Mouse (Mus musculus) small intestine, adult 2 months (tissue): ENCODE measurements around the gene Galk2.

ENCODE experiments used
- CTCF ChIP-seq: fragments of 200-500 bp; IDR thresholded peaks from 2 replicates; pipeline ENCODE4 v1.5.1; 2012; ENCODE audit warnings: low read depth, mild to moderate bottlenecking, control low read depth, inconsistent platforms, low read length, moderate library complexity, mixed read lengths; ENCODE audit not compliant: insufficient replicate concordance, insufficient read length; ENCODE audit errors: extremely low read depth
- POLR2A ChIP-seq: fragments of 200-500 bp; IDR thresholded peaks from 2 replicates; pipeline ENCODE4 v1.6.1; 2012; ENCODE audit warnings: low read depth, mild to moderate bottlenecking, control low read depth, inconsistent platforms, low read length, moderate library complexity

- TF ChIP-seq POLR2A: no peak
- TF ChIP-seq CTCF: no peak
These were observed 47.6 kb upstream of the Galk2 start for GRCm38 (mm10) chr2:125811332-125811731.
